Mouse (Mus musculus) c-Kit-negative CD71-positive TER-119-positive erythroid progenitor cells, embryonic 14.5 days (primary cell): Measurements from ENCODE around the gene Ankfn1.

ENCODE experiments used
- DNase-seq: peaks from one replicate; pipeline ENCODE4 v3.0.0-alpha.2; 2013; ENCODE audit warnings: low read depth, low spot score

The Ankfn1 gene

GRCm38 (mm10) chr11:89579111-89579510 is 198.3 kb downstream of the Ankfn1 start:
- DNase-seq = no peak

GRCm38 (mm10) chr11:89574269-89574838 is 203.1 kb downstream of the Ankfn1 start:
- no peak for DNase-seq

GRCm38 (mm10) chr11:89569391-89570145 is 207.9 kb downstream of the Ankfn1 start:
- no peak for DNase-seq

GRCm38 (mm10) chr11:89568246-89568645 is 209.2 kb downstream of the Ankfn1 start:
- DNase-seq = no peak

- DNase-seq = no peak
Observed at GRCm38 (mm10) chr11:89551441-89551840, 226.0 kb downstream of the Ankfn1 start.

- no peak for DNase-seq
Observed at GRCm38 (mm10) chr11:89550921-89551320, 226.5 kb downstream of the Ankfn1 start.

- no peak for DNase-seq
Observed at GRCm38 (mm10) chr11:89548786-89549185, 228.7 kb downstream of the Ankfn1 start.

GRCm38 (mm10) chr11:89546164-89546563 is 231.3 kb downstream of the Ankfn1 start:
- DNase-seq = no peak

- no peak for DNase-seq
Observed at GRCm38 (mm10) chr11:89544856-89545817, 232.3 kb downstream of the Ankfn1 start.

- no peak for DNase-seq
Observed at GRCm38 (mm10) chr11:89538376-89538775, 239.1 kb downstream of the Ankfn1 start.

GRCm38 (mm10) chr11:89527800-89528430 is 249.5 kb downstream of the Ankfn1 start:
- DNase-seq = no peak

GRCm38 (mm10) chr11:89515501-89515901 is 262.0 kb downstream of the Ankfn1 start:
- DNase-seq = no peak

GRCm38 (mm10) chr11:89508675-89509324 is 268.7 kb downstream of the Ankfn1 start:
- DNase-seq = no peak

GRCm38 (mm10) chr11:89506595-89507245 is 270.7 kb downstream of the Ankfn1 start:
- DNase-seq = no peak

GRCm38 (mm10) chr11:89505046-89505445 is 272.4 kb downstream of the Ankfn1 start:
- DNase-seq = no peak

GRCm38 (mm10) chr11:89501796-89502195 is 275.7 kb downstream of the Ankfn1 start:
- no peak for DNase-seq

- no peak for DNase-seq
Observed at GRCm38 (mm10) chr11:89500961-89501360, 276.5 kb downstream of the Ankfn1 start.

GRCm38 (mm10) chr11:89481084-89481483 is 296.4 kb downstream of the Ankfn1 start:
- DNase-seq = no peak

GRCm38 (mm10) chr11:89476927-89477326 is 300.5 kb downstream of the Ankfn1 start:
- no peak for DNase-seq

GRCm38 (mm10) chr11:89476047-89476446 is 301.4 kb downstream of the Ankfn1 start:
- DNase-seq = no peak

- no peak for DNase-seq
Observed at GRCm38 (mm10) chr11:89472871-89473270, 304.6 kb downstream of the Ankfn1 start.
